Mouse (Mus musculus) hindbrain, embryonic 16.5 days (tissue): ENCODE data around the gene Ankrd31. TPM values are rescaled to one million over a fixed set of nuclear protein-coding genes. Genes with fewer than 3 reads are reported as not detected.
A peak's percentile ranks its signal among the peaks of the same experiment; 100 is the strongest.

ENCODE experiments used
- ATAC-seq: fragments of 200-750 bp; cut with Nextera tagmentation; 2 replicates; pipeline ENCODE4 v1.8.0; 2017; ENCODE audit warnings: moderate TSS enrichment, moderate library complexity
- H3K27ac ChIP-seq: fragments of 300-500 bp; sonication (generic); 2 replicates; pipeline ENCODE4 v1.5.1; 2014; ENCODE audit warnings: low read depth, mild to moderate bottlenecking, control low read depth, low read length, moderate library complexity
- H3K27me3 ChIP-seq: fragments of 300-500 bp; sonication (generic); replicated peaks from 2 replicates; pipeline ENCODE4 v1.6.1; 2014; ENCODE audit warnings: low read length; ENCODE audit not compliant: control insufficient read depth, insufficient read depth
- H3K36me3 ChIP-seq: fragments of 300-500 bp; sonication (generic); 2 replicates; pipeline ENCODE4 v1.6.1; 2014; ENCODE audit warnings: mild to moderate bottlenecking, low read length, moderate library complexity, mixed read lengths; ENCODE audit not compliant: control insufficient read depth, insufficient read depth
- H3K4me1 ChIP-seq: fragments of 300-500 bp; sonication (generic); 2 replicates; pipeline ENCODE4 v1.6.1; 2014; ENCODE audit warnings: low read depth, low read length; ENCODE audit not compliant: control insufficient read depth, insufficient read depth
- H3K4me2 ChIP-seq: fragments of 300-500 bp; sonication (generic); 2 replicates; pipeline ENCODE4 v1.6.1; 2014; ENCODE audit warnings: mild to moderate bottlenecking, low read length, control low read depth, moderate library complexity
- H3K4me3 ChIP-seq: fragments of 300-500 bp; sonication (generic); 2 replicates; pipeline ENCODE4 v1.5.1; 2014; ENCODE audit warnings: mild to moderate bottlenecking, low read length, control low read depth, moderate library complexity
- H3K9ac ChIP-seq: fragments of 300-500 bp; sonication (generic); 2 replicates; pipeline ENCODE4 v1.6.1; 2014; ENCODE audit warnings: low read depth, mild to moderate bottlenecking, control low read depth, low read length, moderate library complexity
- H3K9me3 ChIP-seq: fragments of 300-500 bp; sonication (generic); 2 replicates; pipeline ENCODE4 v1.6.1; 2014; ENCODE audit warnings: mild to moderate bottlenecking, low read length, moderate library complexity; ENCODE audit not compliant: control insufficient read depth
- WGBS: fragments of 180-500 bp; shearing (Covaris S2); extraction: QIAGEN DNeasy Blood & Tissue Kit; methylation state at CpG from one replicate; pipeline ENCODE4 v1.1.7; 2014; 5-methylcytosine and 5-hydroxymethylcytosine counted together
- polyA plus RNA-seq: library from polyadenylated mRNA; unstranded; fragments of >200 nt; fragmentation: Nextera tagmentation; extraction: Ambion mirVana; gene quantifications from 2 replicates; pipeline ENCODE4 v1.2.1, GENCODE M21; 2015

The Ankrd31 gene
- polyA plus RNA-seq, 1 experiment from 2014 or later = 0.03 TPM

DNA sequence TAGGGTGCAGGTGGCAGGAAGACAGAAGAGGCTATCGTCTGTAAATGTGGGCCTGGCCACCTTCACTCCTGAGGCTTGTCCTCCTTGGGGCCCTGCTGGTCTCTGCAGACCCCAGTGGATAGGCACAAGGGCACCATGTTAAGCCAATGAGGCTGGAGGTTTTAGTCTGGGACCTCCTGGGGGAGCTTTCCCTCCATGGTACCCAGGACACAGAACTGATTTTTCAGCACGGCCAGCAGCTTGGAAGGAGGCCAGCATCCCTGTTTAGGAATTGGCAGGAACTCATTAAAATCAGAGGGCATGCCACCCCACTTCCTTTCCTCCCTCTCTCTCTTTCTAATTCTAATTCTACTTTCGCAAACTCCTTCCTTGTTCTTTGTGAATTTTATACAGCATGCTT, 195.5 kb downstream of the Ankrd31 start:
- no peak overlapping the region for H3K9ac ChIP-seq
- H3K27me3 ChIP-seq = no peaks in the 10 kb centered on the region
- no peak overlapping the region for H3K4me2 ChIP-seq
- H3K4me1 ChIP-seq = no peaks in the 10 kb centered on the region; the same call in 1 of the 2 replicates
- H3K9me3 ChIP-seq = no peaks in the 10 kb centered on the region
- H3K36me3 ChIP-seq = no peaks in the 10 kb centered on the region
- no peak overlapping the region for H3K4me3 ChIP-seq
- ATAC-seq = peak; percentile 52; the same call in 1 of the 2 replicates
- WGBS = 42% methylated on average over 3 of the region's 3 CpGs
- H3K27ac ChIP-seq = 0 out of 2 replicates have a peak overlapping the region, but pooled peaks have one; percentile 12

DNA sequence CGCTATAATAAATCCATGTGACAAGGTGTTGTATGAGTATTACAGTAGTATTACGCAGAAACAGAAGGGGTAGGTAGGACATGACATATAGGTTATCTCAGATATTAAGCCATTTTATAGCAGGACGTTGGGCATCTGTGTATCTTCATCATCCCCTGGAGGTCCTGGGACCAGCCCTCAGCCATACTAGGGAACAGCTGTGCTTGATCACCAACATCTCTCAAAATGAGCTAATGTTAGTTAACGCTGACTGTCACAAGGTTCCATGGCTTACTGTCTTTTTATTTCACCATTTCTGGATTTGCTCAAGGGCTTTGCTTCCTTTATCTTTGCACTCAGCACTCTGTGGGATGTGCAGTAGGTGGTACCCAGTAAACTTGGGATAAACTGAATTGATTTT, 197.7 kb downstream of the Ankrd31 start:
- 92% methylated on average over 4 of the region's 4 CpGs for WGBS
- Histone ChIP-seq H3K27ac (no peak overlapping the region), H3K27me3 (no peaks in the 10 kb centered on the region), H3K4me1 (no peaks in the 10 kb centered on the region; the same call in 1 of the 2 replicates), H3K36me3 (no peaks in the 10 kb centered on the region), H3K4me3 (no peak overlapping the region), H3K9ac (no peak overlapping the region), H3K4me2 (no peak overlapping the region), H3K9me3 (no peaks in the 10 kb centered on the region)
- no peak for ATAC-seq

DNA sequence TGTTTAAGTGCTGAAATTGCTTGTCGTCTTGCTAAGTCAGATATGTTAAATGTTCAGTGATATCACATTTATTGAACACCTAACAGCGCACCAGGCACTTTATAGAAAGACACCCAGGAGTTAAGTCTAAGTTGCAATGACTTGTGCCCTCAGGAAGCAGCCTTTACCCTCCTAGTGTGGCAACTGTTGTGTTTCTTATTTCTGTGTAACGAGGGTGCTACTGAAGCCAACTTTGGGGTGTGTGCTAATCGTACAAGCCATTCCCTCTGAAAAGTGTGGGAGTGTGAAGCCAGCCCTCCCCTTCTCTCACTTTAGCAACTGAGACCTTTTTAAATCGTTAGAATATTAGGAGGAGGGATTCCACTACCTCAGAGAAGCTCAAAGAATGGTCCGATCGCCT, 199.7 kb downstream of the Ankrd31 start:
- Histone ChIP-seq H3K4me3 (no peak overlapping the region), H3K27ac (no peak overlapping the region), H3K27me3 (no peaks in the 10 kb centered on the region), H3K9me3 (no peaks in the 10 kb centered on the region), H3K4me2 (no peak overlapping the region), H3K4me1 (no peaks in the 10 kb centered on the region; the same call in 1 of the 2 replicates), H3K9ac (no peak overlapping the region), H3K36me3 (no peaks in the 10 kb centered on the region)
- no peak for ATAC-seq
- 90% methylated on average over 7 of the region's 7 CpGs for WGBS

DNA sequence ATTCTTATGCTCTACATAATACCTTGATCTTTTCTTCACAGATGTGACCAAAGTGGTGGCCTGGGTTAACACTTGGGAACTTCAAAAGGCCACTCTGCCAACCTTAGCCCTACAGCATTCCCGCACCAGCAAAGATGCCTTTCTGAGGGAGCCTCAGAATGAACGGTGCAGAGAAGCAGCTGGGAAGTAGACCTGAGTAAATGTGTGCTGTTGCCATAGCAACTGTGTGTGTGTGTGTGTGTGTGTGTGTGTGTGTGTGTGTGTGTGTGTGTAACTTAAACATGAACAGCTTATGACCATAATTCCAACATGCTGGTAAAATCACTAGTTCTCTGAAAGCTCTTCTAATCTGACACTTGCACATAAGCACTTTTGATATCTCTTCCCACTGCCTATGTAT, 203.8 kb downstream of the Ankrd31 start:
- Histone ChIP-seq H3K27ac (no peak overlapping the region), H3K4me2 (no peak overlapping the region), H3K4me1 (no peaks in the 10 kb centered on the region), H3K4me3 (no peak overlapping the region), H3K27me3 (no peaks in the 10 kb centered on the region), H3K9me3 (no peaks in the 10 kb centered on the region), H3K36me3 (no peaks in the 10 kb centered on the region), H3K9ac (no peak overlapping the region)
- peak; percentile 69; the same call in 1 of the 2 replicates for ATAC-seq
- WGBS = 26% methylated on average over 2 of the region's 2 CpGs

DNA sequence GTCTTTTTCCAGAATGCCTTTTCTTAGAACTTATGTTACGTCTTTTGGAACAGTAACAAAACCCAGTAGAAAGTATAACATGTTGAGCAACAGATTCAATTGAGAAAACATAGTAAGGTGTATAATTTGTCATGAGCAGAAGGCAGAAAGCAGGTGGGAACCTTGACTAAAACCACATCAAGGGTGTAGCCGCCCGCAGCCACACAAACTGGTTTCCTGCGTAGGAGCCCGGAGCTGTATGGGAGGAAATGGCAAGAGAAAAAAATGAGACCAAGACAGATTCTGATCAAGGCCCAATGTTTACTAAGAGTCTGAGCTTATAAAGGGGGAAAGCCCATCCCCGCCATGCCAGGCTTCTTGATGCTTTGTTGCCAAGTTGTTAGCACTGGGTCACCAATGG, 208.4 kb downstream of the Ankrd31 start:
- Histone ChIP-seq H3K4me1 (no peaks in the 10 kb centered on the region), H3K27ac (no peak overlapping the region), H3K4me3 (no peak overlapping the region), H3K4me2 (no peak overlapping the region), H3K36me3 (no peaks in the 10 kb centered on the region), H3K27me3 (no peaks in the 10 kb centered on the region), H3K9ac (no peak overlapping the region), H3K9me3 (no peaks in the 10 kb centered on the region)
- no peak for ATAC-seq
- 93% methylated on average over 6 of the region's 6 CpGs for WGBS

Other genes with a start within 250 kb of the Ankrd31 start
- gene Polk, start 205.7 kb upstream of the Ankrd31 start, polyA plus RNA-seq = 7.4 and 7.9 TPM in 2 replicates
- 7.5 and 7.6 TPM in 2 replicates for gene Col4a3bp, start 205.7 kb upstream of the Ankrd31 start, polyA plus RNA-seq
- 160 and 179 TPM in 2 replicates for gene Hmgcr, start 77.3 kb upstream of the Ankrd31 start, polyA plus RNA-seq
- 0.14 and 0.22 TPM in 2 replicates for gene Gcnt4, start 176.4 kb downstream of the Ankrd31 start, polyA plus RNA-seq